Comparison of ENCODE assay signal across 23 mouse cellular contexts in the genomic region with DNA sequence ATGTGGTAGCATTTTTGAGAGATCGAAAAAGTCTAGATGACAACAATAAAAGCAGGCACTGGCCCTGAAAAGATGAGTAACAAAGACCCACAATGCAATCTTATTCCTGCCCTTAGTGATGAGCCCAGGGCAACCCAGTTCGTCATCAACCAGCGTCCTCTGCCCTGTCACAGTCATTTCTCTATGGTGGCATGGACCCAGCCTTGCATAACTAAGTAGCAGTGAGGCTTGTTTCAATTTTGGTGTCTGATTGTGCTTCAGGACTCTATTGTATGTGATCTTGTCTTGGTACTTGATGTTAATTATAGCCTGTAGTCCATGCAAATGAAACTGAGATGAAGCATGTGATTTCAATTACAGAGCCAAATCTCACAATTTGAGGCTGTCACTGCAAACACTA.
DNase-seq lines count a peak whose midpoint lies in the region; ATAC-seq and TF ChIP-seq lines count a peak whose summit lies in the region.
"Had no signal": no experiment of that assay in that cellular context is flagged by ENCODE, and none has a peak within 500 bp of the region (broad histone marks: within the 10 kb centered on the region; RNA-seq: fewer than 3 reads in every experiment).

No protein-coding gene starts in this region.

- WGBS in midbrain, embryonic 13.5 days, result 74% methylated on average over 3 of the region's 3 CpGs
- WGBS in midbrain, embryonic 15.5 days, result 59% methylated on average over 3 of the region's 3 CpGs
- WGBS in forebrain, embryonic 15.5 days, result 57% methylated on average over 3 of the region's 3 CpGs

- no peak overlapping the region for H3K4me2 ChIP-seq in midbrain, embryonic 13.5 days (replicated peaks)
- H3K4me2 ChIP-seq in midbrain, embryonic 15.5 days, result no peak overlapping the region
- H3K4me2 ChIP-seq in forebrain, embryonic 15.5 days (replicated peaks), result no peak overlapping the region
- H3K4me2 ChIP-seq: embryonic facial prominence, embryonic 13.5 days; heart, embryonic 12.5 days; hindbrain, embryonic 13.5 days had no signal

- DNase-seq in Muller cell, postnatal 12 days (ENCODE audit: inconsistent ontology term), result peak; percentile 4
- DNase-seq in brain, embryonic 14.5 days (ENCODE audit: low read depth), result peak; percentile 67
- no peak for DNase-seq in heart, postnatal 14 days
- no peak for DNase-seq in heart, adult 9 months (ENCODE audit: low spot score in 2 of 2)
- DNase-seq in MN1 (ENCODE audit: low spot score), result no peak
- DNase-seq: adrenal gland, adult 2 months; adrenal gland, postnatal 25 days; cerebellum, adult 11 months; cerebellum, adult 9-10 months; cerebellum, postnatal 36 days; gastrocnemius, postnatal 10 days; heart, adult 2 months; heart, postnatal 36 days; kidney, adult 11 months had no signal

- H3K9me3 ChIP-seq in midbrain, embryonic 13.5 days, result no peaks in the 10 kb centered on the region
- H3K9me3 ChIP-seq in midbrain, embryonic 15.5 days, result no peaks in the 10 kb centered on the region
- H3K9me3 ChIP-seq in forebrain, embryonic 15.5 days, result no peaks in the 10 kb centered on the region
- H3K9me3 ChIP-seq: embryonic facial prominence, embryonic 13.5 days; heart, embryonic 12.5 days; hindbrain, embryonic 13.5 days had no signal

- no peak for TF ChIP-seq POLR2A in brain, embryonic 14.5 days (IDR thresholded peaks at IDR 0.05; ENCODE audit: borderline replicate concordance, extremely low read depth, insufficient read depth, insufficient read length, poor library complexity, severe bottlenecking)

- no peak overlapping the region for H3K4me3 ChIP-seq in midbrain, embryonic 13.5 days (replicated peaks)
- no peak overlapping the region for H3K4me3 ChIP-seq in midbrain, embryonic 15.5 days
- no peak overlapping the region for H3K4me3 ChIP-seq in forebrain, embryonic 15.5 days
- H3K4me3 ChIP-seq: embryonic facial prominence, embryonic 13.5 days; heart, adult 2 months; heart, embryonic 12.5 days; hindbrain, embryonic 13.5 days had no signal

- no peaks in the 10 kb centered on the region for H3K27me3 ChIP-seq in midbrain, embryonic 13.5 days
- no peaks in the 10 kb centered on the region for H3K27me3 ChIP-seq in midbrain, embryonic 15.5 days (replicated peaks)
- no peaks in the 10 kb centered on the region for H3K27me3 ChIP-seq in forebrain, embryonic 15.5 days
- H3K27me3 ChIP-seq: embryonic facial prominence, embryonic 13.5 days; heart, embryonic 12.5 days; hindbrain, embryonic 13.5 days; Patski had no signal

- H3K36me3 ChIP-seq in midbrain, embryonic 13.5 days, result no peaks in the 10 kb centered on the region
- no peaks in the 10 kb centered on the region for H3K36me3 ChIP-seq in midbrain, embryonic 15.5 days (replicated peaks)
- no peaks in the 10 kb centered on the region for H3K36me3 ChIP-seq in forebrain, embryonic 15.5 days
- H3K36me3 ChIP-seq: embryonic facial prominence, embryonic 13.5 days; G1E; heart, embryonic 12.5 days; hindbrain, embryonic 13.5 days had no signal

- intact Hi-C loops in heart, postnatal 14 days (cut with DNase I), result no loop called here

- ATAC-seq in midbrain, embryonic 13.5 days, result peak; percentile 40; the same call in 1 of the 2 replicates
- ATAC-seq in midbrain, embryonic 15.5 days (replicated peaks), result no peak
- peak; percentile 93 for ATAC-seq in forebrain, embryonic 15.5 days (replicated peaks)
- ATAC-seq: hindbrain, postnatal 0 days; Patski had no signal

- TF ChIP-seq CTCF in brain, embryonic 14.5 days (IDR thresholded peaks at IDR 0.05; ENCODE audit: borderline replicate concordance, extremely low read depth, insufficient read depth, insufficient read length), result no peak

- H3K4me1 ChIP-seq in midbrain, embryonic 13.5 days (replicated peaks), result no peaks in the 10 kb centered on the region
- H3K4me1 ChIP-seq in midbrain, embryonic 15.5 days, result no peaks in the 10 kb centered on the region
- peaks cover 2% of the 10 kb centered on the region; the same call in 1 of the 2 replicates for H3K4me1 ChIP-seq in forebrain, embryonic 15.5 days
- H3K4me1 ChIP-seq: embryonic facial prominence, embryonic 13.5 days; heart, embryonic 12.5 days; hindbrain, embryonic 13.5 days had no signal

- no peak overlapping the region for H3K9ac ChIP-seq in midbrain, embryonic 13.5 days (replicated peaks)
- H3K9ac ChIP-seq in midbrain, embryonic 15.5 days, result no peak overlapping the region
- H3K9ac ChIP-seq in forebrain, embryonic 15.5 days (replicated peaks), result no peak overlapping the region
- H3K9ac ChIP-seq: embryonic facial prominence, embryonic 13.5 days; heart, embryonic 12.5 days; hindbrain, embryonic 13.5 days had no signal

- no peak overlapping the region for H3K27ac ChIP-seq in midbrain, embryonic 13.5 days
- no peak overlapping the region for H3K27ac ChIP-seq in midbrain, embryonic 15.5 days
- no peak overlapping the region for H3K27ac ChIP-seq in forebrain, embryonic 15.5 days (replicated peaks)
- H3K27ac ChIP-seq: embryonic facial prominence, embryonic 13.5 days; heart, adult 2 months; hindbrain, embryonic 13.5 days; hindbrain, postnatal 0 days had no signal

Comparison
In these comparisons a context has a peak if more than half of its experiments do, and no peak if none do; other contexts are left out.
1. DNase-seq: peak in Muller cell, postnatal 12 days (single experiment) and brain, embryonic 14.5 days (single experiment); none in heart, postnatal 14 days (0 of 2), heart, adult 9 months (0 of 2) and MN1 (single experiment).